Mouse (Mus musculus): ENCODE measurements at regions not wholly inside any gene's neighbourhood (a gene's known extent, or its start where the extent isn't known, plus 50 kb on each side); places are given as distances from the start of the nearest gene placed in this dataset.

DNA sequence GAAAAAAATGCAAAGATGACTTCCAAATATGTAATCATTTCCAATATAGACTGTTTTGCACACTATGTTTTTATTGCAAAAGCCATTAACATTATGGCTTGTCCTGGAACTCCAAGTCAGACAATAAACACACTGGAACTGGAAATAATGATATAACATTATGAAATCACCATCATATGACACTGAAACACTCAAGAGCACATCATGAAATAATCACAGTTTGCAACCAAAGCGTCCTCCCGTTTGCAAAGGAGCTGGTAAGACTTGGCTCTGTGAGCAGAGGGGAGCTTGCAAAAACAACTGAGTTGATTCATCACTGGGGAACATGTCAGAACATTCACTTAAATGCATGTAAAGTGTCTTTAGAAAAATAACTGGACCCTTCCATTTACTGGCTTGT lies 562.1 kb upstream of the Atp2b1 start:
- no peak overlapping the region for H3K9ac ChIP-seq
- no peak for ATAC-seq (ENCODE audit: low FRiP score)
- H3K9me3 ChIP-seq (ENCODE audit: control insufficient read depth, low read length): no peaks in the 10 kb centered on the region
- H3K27ac ChIP-seq: no peak overlapping the region
- H3K4me3 ChIP-seq (replicated peaks; ENCODE audit: low read length): no peak overlapping the region
- no peak for DNase-seq (ENCODE audit: low spot score)
- H3K4me1 ChIP-seq (replicated peaks; ENCODE audit: control insufficient read depth, insufficient read depth, low read length): no peaks in the 10 kb centered on the region
- no peaks in the 10 kb centered on the region for H3K36me3 ChIP-seq (replicated peaks; ENCODE audit: control insufficient read depth, insufficient read depth)
- H3K4me2 ChIP-seq (replicated peaks): no peak overlapping the region
- no peaks in the 10 kb centered on the region for H3K27me3 ChIP-seq (ENCODE audit: control insufficient read depth, insufficient read depth, low read length)
- WGBS: 90% methylated on average over 2 of the region's 2 CpGs

DNA sequence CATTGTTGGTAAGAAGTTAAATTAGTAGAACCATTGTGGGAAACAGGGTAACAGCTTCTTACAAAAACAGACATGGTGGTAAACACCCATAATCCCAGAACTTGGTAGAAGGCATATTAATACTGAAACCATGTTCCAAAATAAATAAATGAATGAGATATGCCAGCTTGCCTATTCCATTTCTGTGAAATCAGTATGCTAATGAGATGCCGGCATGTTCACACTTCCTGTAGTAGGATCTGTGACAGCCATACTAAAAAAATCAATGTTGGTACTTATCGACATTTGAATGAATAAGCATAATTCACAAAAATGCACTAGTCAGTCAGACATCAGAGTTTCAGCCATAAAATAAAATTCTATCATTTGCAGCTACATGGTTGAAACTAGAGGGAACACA lies 559.7 kb upstream of the Atp2b1 start:
- Histone ChIP-seq H3K4me1 (replicated peaks; ENCODE audit: control insufficient read depth, insufficient read depth, low read length) (no peaks in the 10 kb centered on the region), H3K27me3 (ENCODE audit: control insufficient read depth, insufficient read depth, low read length) (no peaks in the 10 kb centered on the region), H3K4me2 (replicated peaks) (no peak overlapping the region), H3K4me3 (replicated peaks; ENCODE audit: low read length) (no peak overlapping the region), H3K36me3 (replicated peaks; ENCODE audit: control insufficient read depth, insufficient read depth) (no peaks in the 10 kb centered on the region), H3K27ac (no peak overlapping the region), H3K9me3 (ENCODE audit: control insufficient read depth, low read length) (no peaks in the 10 kb centered on the region), H3K9ac (no peak overlapping the region)
- DNase-seq (ENCODE audit: low spot score): no peak
- no peak for ATAC-seq (ENCODE audit: low FRiP score)
- 89% methylated on average over 2 of the region's 2 CpGs for WGBS

- Histone ChIP-seq H3K4me1 (replicated peaks; ENCODE audit: control insufficient read depth, insufficient read depth, low read length) (no peaks in the 10 kb centered on the region), H3K4me3 (replicated peaks; ENCODE audit: low read length) (no peak overlapping the region), H3K27ac (no peak overlapping the region), H3K4me2 (replicated peaks) (no peak overlapping the region), H3K9me3 (ENCODE audit: control insufficient read depth, low read length) (no peaks in the 10 kb centered on the region), H3K9ac (no peak overlapping the region), H3K27me3 (ENCODE audit: control insufficient read depth, insufficient read depth, low read length) (no peaks in the 10 kb centered on the region), H3K36me3 (replicated peaks; ENCODE audit: control insufficient read depth, insufficient read depth) (no peaks in the 10 kb centered on the region)
- ATAC-seq (ENCODE audit: low FRiP score) (no peak), DNase-seq (ENCODE audit: low spot score) (no peak)
- WGBS: 76% methylated on average over 2 of the region's 2 CpGs
Measured at GRCm38 (mm10) chr10:98364604-98365003, 549.6 kb upstream of the Atp2b1 start.

DNA sequence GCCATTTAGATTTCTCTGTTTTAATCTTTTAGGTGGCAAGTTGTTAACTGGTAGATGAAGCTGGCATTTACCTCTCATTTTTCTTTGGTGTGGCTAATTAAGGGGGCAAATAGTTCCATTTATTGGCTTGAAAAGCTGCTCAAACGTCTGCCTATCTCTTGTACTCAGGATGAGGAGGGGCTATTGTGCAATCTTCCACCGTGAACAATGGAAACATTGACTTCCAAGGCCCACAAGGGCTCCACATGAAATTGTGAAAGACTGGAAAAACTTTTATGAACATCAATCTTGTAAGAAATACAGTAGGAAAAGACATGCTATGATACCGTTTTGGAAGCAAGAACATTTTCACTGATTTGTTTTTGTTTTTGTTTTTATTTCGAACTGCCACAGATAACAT lies 541.6 kb upstream of the Atp2b1 start:
- ATAC-seq (ENCODE audit: low FRiP score): no peak
- Histone ChIP-seq H3K9me3 (ENCODE audit: control insufficient read depth, low read length) (no peaks in the 10 kb centered on the region), H3K27me3 (ENCODE audit: control insufficient read depth, insufficient read depth, low read length) (no peaks in the 10 kb centered on the region), H3K9ac (no peak overlapping the region), H3K36me3 (replicated peaks; ENCODE audit: control insufficient read depth, insufficient read depth) (no peaks in the 10 kb centered on the region), H3K4me2 (replicated peaks) (no peak overlapping the region), H3K4me3 (replicated peaks; ENCODE audit: low read length) (no peak overlapping the region), H3K27ac (no peak overlapping the region), H3K4me1 (replicated peaks; ENCODE audit: control insufficient read depth, insufficient read depth, low read length) (no peaks in the 10 kb centered on the region)
- WGBS: 58% methylated on average over 4 of the region's 4 CpGs
- no peak for DNase-seq (ENCODE audit: low spot score)

GRCm38 (mm10) chr10:98373314-98373713 lies 540.9 kb upstream of the Atp2b1 start:
- Histone ChIP-seq H3K27me3 (ENCODE audit: control insufficient read depth, insufficient read depth, low read length) (no peaks in the 10 kb centered on the region), H3K4me3 (replicated peaks; ENCODE audit: low read length) (no peak overlapping the region), H3K4me2 (replicated peaks) (no peak overlapping the region), H3K4me1 (replicated peaks; ENCODE audit: control insufficient read depth, insufficient read depth, low read length) (no peaks in the 10 kb centered on the region), H3K36me3 (replicated peaks; ENCODE audit: control insufficient read depth, insufficient read depth) (no peaks in the 10 kb centered on the region), H3K9ac (no peak overlapping the region), H3K27ac (no peak overlapping the region), H3K9me3 (ENCODE audit: control insufficient read depth, low read length) (no peaks in the 10 kb centered on the region)
- no peak for DNase-seq (ENCODE audit: low spot score)
- WGBS: 78% methylated on average over 3 of the region's 3 CpGs
- no peak for ATAC-seq (ENCODE audit: low FRiP score)

DNA sequence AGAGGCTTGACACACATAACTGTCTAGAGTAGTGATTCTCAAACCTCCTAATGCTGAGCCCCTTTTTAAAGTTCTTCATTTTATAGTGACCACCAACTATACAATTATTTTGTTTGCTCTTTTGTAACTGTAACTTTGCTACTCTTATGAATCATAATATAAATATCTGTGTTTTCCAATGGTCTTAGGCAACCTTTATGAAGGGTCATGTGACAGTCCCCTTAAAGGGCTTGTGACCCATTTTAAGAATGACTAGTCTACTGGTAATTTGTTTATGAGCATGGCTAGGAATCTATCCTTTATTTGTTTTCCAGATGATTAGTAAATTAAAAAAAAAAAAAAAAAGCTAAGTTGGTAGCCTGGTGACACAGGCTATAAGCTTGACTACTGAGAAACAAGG lies 539.5 kb upstream of the Atp2b1 start:
- ATAC-seq (ENCODE audit: low FRiP score): no peak
- Histone ChIP-seq H3K4me2 (replicated peaks) (no peak overlapping the region), H3K4me1 (replicated peaks; ENCODE audit: control insufficient read depth, insufficient read depth, low read length) (no peaks in the 10 kb centered on the region), H3K4me3 (replicated peaks; ENCODE audit: low read length) (no peak overlapping the region), H3K9me3 (ENCODE audit: control insufficient read depth, low read length) (no peaks in the 10 kb centered on the region), H3K36me3 (replicated peaks; ENCODE audit: control insufficient read depth, insufficient read depth) (no peaks in the 10 kb centered on the region), H3K27ac (no peak overlapping the region), H3K27me3 (ENCODE audit: control insufficient read depth, insufficient read depth, low read length) (no peaks in the 10 kb centered on the region), H3K9ac (no peak overlapping the region)
- DNase-seq (ENCODE audit: low spot score): no peak

GRCm38 (mm10) chr10:98388543-98388942 lies 525.7 kb upstream of the Atp2b1 start:
- H3K4me1 ChIP-seq (replicated peaks; ENCODE audit: control insufficient read depth, insufficient read depth, low read length): no peaks in the 10 kb centered on the region
- no peaks in the 10 kb centered on the region for H3K27me3 ChIP-seq (ENCODE audit: control insufficient read depth, insufficient read depth, low read length)
- no peaks in the 10 kb centered on the region for H3K36me3 ChIP-seq (replicated peaks; ENCODE audit: control insufficient read depth, insufficient read depth)
- DNase-seq (ENCODE audit: low spot score) (no peak), ATAC-seq (ENCODE audit: low FRiP score) (no peak)
- H3K27ac ChIP-seq: no peak overlapping the region
- no peak overlapping the region for H3K4me2 ChIP-seq (replicated peaks)
- H3K9me3 ChIP-seq (ENCODE audit: control insufficient read depth, low read length): no peaks in the 10 kb centered on the region
- no peak overlapping the region for H3K9ac ChIP-seq
- H3K4me3 ChIP-seq (replicated peaks; ENCODE audit: low read length): no peak overlapping the region

- no peak overlapping the region for H3K4me3 ChIP-seq (replicated peaks; ENCODE audit: low read length)
- ATAC-seq (ENCODE audit: low FRiP score): peak; percentile 86
- no peak overlapping the region for H3K9ac ChIP-seq
- H3K36me3 ChIP-seq (replicated peaks; ENCODE audit: control insufficient read depth, insufficient read depth): no peaks in the 10 kb centered on the region
- DNase-seq (ENCODE audit: low spot score): peak; percentile 64
- H3K27me3 ChIP-seq (ENCODE audit: control insufficient read depth, insufficient read depth, low read length): no peaks in the 10 kb centered on the region
- H3K4me1 ChIP-seq (replicated peaks; ENCODE audit: control insufficient read depth, insufficient read depth, low read length): no peaks in the 10 kb centered on the region; the same call in 1 of the 2 replicates
- H3K4me2 ChIP-seq (replicated peaks): no peak overlapping the region
- no peaks in the 10 kb centered on the region for H3K9me3 ChIP-seq (ENCODE audit: control insufficient read depth, low read length)
- H3K27ac ChIP-seq: peak overlapping the region; percentile 26; the same call in 1 of the 2 replicates
- 0% methylated on average over 1 of the region's 1 CpGs for WGBS
Measured at GRCm38 (mm10) chr10:98399864-98400263, 514.3 kb upstream of the Atp2b1 start.

DNA sequence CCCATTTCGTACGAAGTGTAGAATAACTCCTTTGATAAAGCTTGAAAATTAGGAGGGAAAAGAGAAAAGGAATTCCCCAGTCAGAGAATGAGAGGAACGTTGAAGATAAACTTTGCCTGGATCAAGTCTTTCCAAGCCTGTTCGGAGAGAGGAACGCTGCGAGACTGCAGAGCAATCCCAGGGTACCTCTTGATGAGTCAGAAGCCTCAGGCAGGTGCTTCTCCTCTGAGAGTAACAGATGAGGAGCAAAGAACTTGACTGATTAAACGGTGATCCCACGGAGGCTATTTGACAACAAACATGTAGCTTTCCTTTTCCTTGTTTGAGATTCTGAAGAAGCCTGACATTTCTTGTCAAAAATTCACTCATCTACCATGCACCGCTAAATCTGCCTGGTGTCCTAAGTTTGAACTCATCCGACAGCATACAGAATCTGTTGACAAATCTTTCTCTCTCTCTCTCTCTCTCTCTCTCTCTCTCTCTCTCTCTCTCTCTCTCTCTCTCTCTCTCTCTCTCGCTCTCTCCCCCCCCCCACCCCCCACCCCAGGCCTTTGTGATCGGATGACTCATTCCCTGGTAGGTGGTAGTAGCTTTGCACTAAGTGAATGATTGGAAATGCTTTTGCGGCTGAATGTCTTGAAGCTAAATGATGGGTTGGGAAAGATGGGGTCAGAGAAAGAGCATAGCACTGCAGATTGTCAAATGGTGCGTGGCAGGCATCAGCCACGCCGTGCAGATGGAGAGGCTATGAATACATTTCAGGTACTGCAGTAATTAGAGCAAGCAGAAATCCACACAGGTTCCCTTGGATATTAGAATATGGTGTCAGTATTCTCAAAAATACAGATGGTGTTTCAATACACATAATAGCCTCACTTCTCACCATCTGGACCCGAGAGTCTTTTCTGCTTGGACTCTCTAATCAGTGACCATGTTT lies 496.1 kb upstream of the Atp2b1 start:
- peak overlapping the region; percentile 64 for H3K27ac ChIP-seq
- 46% methylated on average over 16 of the region's 17 CpGs for WGBS
- H3K9ac ChIP-seq: no peak overlapping the region
- no peak overlapping the region for H3K4me3 ChIP-seq (replicated peaks; ENCODE audit: low read length)
- no peaks in the 10 kb centered on the region for H3K27me3 ChIP-seq (ENCODE audit: control insufficient read depth, insufficient read depth, low read length)
- ATAC-seq (ENCODE audit: low FRiP score): peak; percentile 80; the same call in 1 of the 2 replicates
- no peaks in the 10 kb centered on the region for H3K9me3 ChIP-seq (ENCODE audit: control insufficient read depth, low read length)
- H3K4me2 ChIP-seq (replicated peaks): peak overlapping the region; percentile 15; the same call in 1 of the 2 replicates
- no peaks in the 10 kb centered on the region for H3K36me3 ChIP-seq (replicated peaks; ENCODE audit: control insufficient read depth, insufficient read depth)
- H3K4me1 ChIP-seq (replicated peaks; ENCODE audit: control insufficient read depth, insufficient read depth, low read length): 0 out of 2 replicates have a peak, but pooled peaks cover 3% of the 10 kb centered on the region
- no peak for DNase-seq (ENCODE audit: low spot score)
